Mouse (Mus musculus) stomach, embryonic 15.5 days (tissue): ENCODE measurements around the gene Zc3h14. TPM values are rescaled to one million over a fixed set of nuclear protein-coding genes. Genes with fewer than 3 reads are reported as not detected.

Experiments
- ATAC-seq: fragments of 200-750 bp; cut with Nextera tagmentation; 2 replicates; pipeline ENCODE4 v1.8.0; 2017; ENCODE audit warnings: low read depth, moderate number of reproducible peaks, moderate TSS enrichment; ENCODE audit not compliant: insufficient read depth, low FRiP score
- H3K27ac ChIP-seq: fragments of 300-500 bp; sonication (generic); 2 replicates; pipeline ENCODE4 v1.5.1; 2015; ENCODE audit warnings: mild to moderate bottlenecking, inconsistent platforms
- H3K27me3 ChIP-seq: fragments of 300-500 bp; sonication (generic); replicated peaks from 2 replicates; pipeline ENCODE4 v1.6.1; 2015; ENCODE audit warnings: inconsistent platforms
- H3K36me3 ChIP-seq: fragments of 300-500 bp; sonication (generic); 2 replicates; pipeline ENCODE4 v1.6.1; 2015; ENCODE audit warnings: inconsistent platforms
- H3K4me1 ChIP-seq: fragments of 300-500 bp; sonication (generic); 2 replicates; pipeline ENCODE4 v1.6.1; 2015; ENCODE audit warnings: inconsistent platforms
- H3K4me2 ChIP-seq: fragments of 300-500 bp; sonication (generic); 2 replicates; pipeline ENCODE4 v1.6.1; 2015; ENCODE audit warnings: mild to moderate bottlenecking, inconsistent platforms
- H3K4me3 ChIP-seq: fragments of 300-500 bp; sonication (generic); replicated peaks from 2 replicates; pipeline ENCODE4 v1.5.1; 2015; ENCODE audit warnings: inconsistent platforms
- H3K9ac ChIP-seq: fragments of 300-500 bp; sonication (generic); 2 replicates; pipeline ENCODE4 v1.6.1; 2015; ENCODE audit warnings: inconsistent platforms
- H3K9me3 ChIP-seq: fragments of 300-500 bp; sonication (generic); 2 replicates; pipeline ENCODE4 v1.6.1; 2016; ENCODE audit warnings: inconsistent platforms
- WGBS: fragments of 180-500 bp; shearing (Covaris S2); methylation state at CpG from one replicate; pipeline ENCODE4 v1.1.7; 2015; 5-methylcytosine and 5-hydroxymethylcytosine counted together
- polyA plus RNA-seq: library from polyadenylated mRNA; unstranded; fragments of >200 nt; fragmentation: Nextera tagmentation; extraction: Ambion mirVana; gene quantifications from 2 replicates; pipeline ENCODE4 v1.2.1, GENCODE M21; 2015

Zc3h14 gene
- polyA plus RNA-seq, 1 experiment from 2014 or later = 101 TPM

GRCm38 (mm10) chr12:98804078-98804748 is 57.4 kb downstream of the Zc3h14 start:
- Histone ChIP-seq H3K9ac (no peak overlapping the region), H3K9me3 (no peaks in the 10 kb centered on the region), H3K27ac (no peak overlapping the region), H3K4me2 (no peak overlapping the region), H3K36me3 (no peaks in the 10 kb centered on the region), H3K4me3 (no peak overlapping the region), H3K4me1 (no peaks in the 10 kb centered on the region), H3K27me3 (no peaks in the 10 kb centered on the region)
- no peak for ATAC-seq
- WGBS = 91% methylated on average over 3 of the region's 3 CpGs

- WGBS = 86% methylated on average over 2 of the region's 2 CpGs
- H3K27ac ChIP-seq = no peak overlapping the region
Observed at GRCm38 (mm10) chr12:98820781-98821180, 74.0 kb downstream of the Zc3h14 start.

GRCm38 (mm10) chr12:98831122-98831521 is 84.4 kb downstream of the Zc3h14 start:
- Histone ChIP-seq H3K36me3 (no peaks in the 10 kb centered on the region), H3K9ac (no peak overlapping the region), H3K27me3 (no peaks in the 10 kb centered on the region), H3K4me3 (no peak overlapping the region), H3K4me1 (no peaks in the 10 kb centered on the region), H3K27ac (no peak overlapping the region), H3K9me3 (no peaks in the 10 kb centered on the region), H3K4me2 (no peak overlapping the region)
- no peak for ATAC-seq
- WGBS = 74% methylated on average over 7 of the region's 7 CpGs

More at GRCm38 (mm10) chr12:98820781-98821180, 74.0 kb downstream of the Zc3h14 start:
- Histone ChIP-seq H3K9ac (no peak overlapping the region), H3K4me2 (no peak overlapping the region), H3K9me3 (no peaks in the 10 kb centered on the region), H3K4me3 (no peak overlapping the region), H3K4me1 (no peaks in the 10 kb centered on the region), H3K27me3 (no peaks in the 10 kb centered on the region), H3K36me3 (no peaks in the 10 kb centered on the region)
- ATAC-seq = no peak

GRCm38 (mm10) chr12:98832929-98833598 is 86.3 kb downstream of the Zc3h14 start:
- Histone ChIP-seq H3K4me3 (no peak overlapping the region), H3K9ac (no peak overlapping the region), H3K27me3 (no peaks in the 10 kb centered on the region), H3K27ac (no peak overlapping the region), H3K9me3 (no peaks in the 10 kb centered on the region), H3K36me3 (no peaks in the 10 kb centered on the region), H3K4me2 (no peak overlapping the region), H3K4me1 (no peaks in the 10 kb centered on the region)
- WGBS = 73% methylated on average over 8 of the region's 8 CpGs
- ATAC-seq = no peak

- WGBS = 26% methylated on average over 1 of the region's 1 CpGs
- no peaks in the 10 kb centered on the region for H3K4me1 ChIP-seq
Observed at GRCm38 (mm10) chr12:98833901-98834300, 87.1 kb downstream of the Zc3h14 start.

GRCm38 (mm10) chr12:98834879-98835278 is 88.1 kb downstream of the Zc3h14 start:
- Histone ChIP-seq H3K9ac (no peak overlapping the region), H3K36me3 (no peaks in the 10 kb centered on the region), H3K27ac (no peak overlapping the region), H3K9me3 (no peaks in the 10 kb centered on the region), H3K4me2 (no peak overlapping the region), H3K4me3 (no peak overlapping the region), H3K4me1 (no peaks in the 10 kb centered on the region), H3K27me3 (no peaks in the 10 kb centered on the region)
- 51% methylated on average over 2 of the region's 2 CpGs for WGBS
- ATAC-seq = no peak

More at GRCm38 (mm10) chr12:98833901-98834300, 87.1 kb downstream of the Zc3h14 start:
- Histone ChIP-seq H3K36me3 (no peaks in the 10 kb centered on the region), H3K4me2 (no peak overlapping the region), H3K9ac (no peak overlapping the region), H3K27ac (no peak overlapping the region), H3K4me3 (no peak overlapping the region), H3K9me3 (no peaks in the 10 kb centered on the region), H3K27me3 (no peaks in the 10 kb centered on the region)
- no peak for ATAC-seq

GRCm38 (mm10) chr12:98835466-98835865 is 88.7 kb downstream of the Zc3h14 start:
- Histone ChIP-seq H3K27ac (no peak overlapping the region), H3K4me2 (no peak overlapping the region), H3K9me3 (no peaks in the 10 kb centered on the region), H3K9ac (no peak overlapping the region), H3K36me3 (no peaks in the 10 kb centered on the region), H3K27me3 (no peaks in the 10 kb centered on the region), H3K4me3 (no peak overlapping the region), H3K4me1 (no peaks in the 10 kb centered on the region)
- WGBS = 82% methylated on average over 2 of the region's 2 CpGs
- no peak for ATAC-seq

Other genes with a start within 250 kb of the Zc3h14 start
- 1.5 and 1.6 TPM in 2 replicates for gene Kcnk10, start 168.7 kb upstream of the Zc3h14 start, polyA plus RNA-seq
- gene Spata7, start 118.8 kb upstream of the Zc3h14 start, polyA plus RNA-seq = 11.8 and 12.7 TPM in 2 replicates
- 9.2 and 9.9 TPM in 2 replicates for gene Ptpn21, start 9.6 kb upstream of the Zc3h14 start, polyA plus RNA-seq
- gene Eml5, start 154.5 kb downstream of the Zc3h14 start, polyA plus RNA-seq = 10.4 and 10.9 TPM in 2 replicates
- gene Ttc8, start 173.6 kb downstream of the Zc3h14 start, polyA plus RNA-seq = 21.7 and 25.0 TPM in 2 replicates